Mouse (Mus musculus) ovary, adult 2 months (tissue): Measurements from ENCODE around the gene 1700061G19Rik. TPM values are rescaled to one million over a fixed set of nuclear protein-coding genes. Genes with fewer than 3 reads are reported as not detected.

Source experiments
- polyA plus RNA-seq: library from polyadenylated mRNA; depleted of rRNA; stranded (reverse); fragments of >200 nt; gene quantifications from 2 replicates; pipeline ENCODE4 v1.2.3, GENCODE M21; 2012; rRNA removed

1700061G19Rik gene
- 0.16 and 0.37 TPM in 2 replicates for polyA plus RNA-seq

GRCm38 (mm10) chr17:56874936-56875651 is at the start of gene 1700061G19Rik:
1700061G19Rik (plus strand) TSS chr17:56875477.

DNA sequence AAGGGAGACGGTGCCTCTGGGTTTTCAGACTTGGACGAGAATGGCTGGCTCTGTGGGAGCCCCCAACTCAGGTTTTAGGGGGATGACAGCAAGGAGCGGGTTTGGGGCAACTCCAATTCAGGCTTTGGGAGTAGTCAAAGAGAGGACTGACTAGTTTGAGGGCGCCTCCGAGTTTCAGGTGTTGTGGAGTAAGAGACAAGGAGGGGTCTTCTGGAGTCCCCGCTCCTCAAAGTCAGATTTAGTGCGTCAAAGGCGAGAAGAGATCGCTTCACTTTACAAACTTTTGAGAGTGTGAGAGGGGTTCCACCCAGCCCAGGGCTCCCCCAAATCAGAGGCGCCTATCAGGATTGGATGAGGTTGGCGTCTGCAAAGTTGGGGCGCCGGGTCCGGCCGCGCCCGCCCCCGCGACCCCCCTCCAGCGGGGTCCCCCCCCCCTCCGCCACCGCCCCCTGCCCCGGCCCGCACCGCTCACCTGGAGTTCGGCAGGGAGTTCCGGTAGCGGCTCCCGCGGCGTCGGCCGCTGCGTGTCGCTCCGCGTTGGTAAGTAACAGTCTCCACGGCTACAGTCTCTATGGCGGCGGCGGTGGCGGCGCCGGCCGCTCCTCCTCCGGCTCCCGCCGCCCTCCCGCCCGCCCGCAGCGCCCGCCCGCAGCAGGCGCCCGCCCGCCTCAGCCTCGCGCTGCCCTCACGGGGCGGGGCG is 44.7 kb upstream of the 1700061G19Rik start, which contains the start of gene Rfx2:
Gene Rfx2 (minus strand): TSS at position 603 of the 700 bp plus-strand sequence.

DNA sequence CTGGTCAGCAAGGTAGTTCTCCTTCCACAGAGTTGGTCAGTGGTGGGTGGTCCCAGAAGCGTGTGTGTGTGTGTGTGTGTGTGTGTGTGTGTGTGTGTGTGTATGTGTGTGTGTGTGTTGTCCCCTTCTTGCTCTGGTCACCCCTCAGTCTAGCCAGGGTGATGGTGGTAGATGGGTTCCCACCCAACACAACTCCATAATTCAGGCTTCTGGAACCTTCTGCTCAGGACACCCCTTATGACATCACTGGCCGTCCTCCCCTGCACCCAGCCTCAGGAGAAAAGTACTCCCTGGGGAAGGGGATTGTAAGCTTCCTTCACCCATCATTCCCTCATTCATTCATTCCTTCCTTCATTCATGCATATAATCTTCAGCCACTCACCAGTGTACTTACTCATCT is 1.0 kb upstream of the 1700061G19Rik start, which contains the start of gene Acsbg2:
Gene Acsbg2 (minus strand): TSS at position 211 of the 400 bp plus-strand sequence.

GRCm38 (mm10) chr17:56935363-56936131 is 60.3 kb downstream of the 1700061G19Rik start, which contains the start of gene Mllt1:
Mllt1 (minus strand) TSS chr17:56935415.

Other genes with a start within 250 kb of the 1700061G19Rik start
- gene Lonp1, start 248.6 kb upstream of the 1700061G19Rik start, polyA plus RNA-seq: 227 and 249 TPM in 2 replicates
- gene Catsperd, start 247.3 kb upstream of the 1700061G19Rik start, polyA plus RNA-seq: 1.3 and 2.6 TPM in 2 replicates
- gene Ranbp3, start 202.2 kb upstream of the 1700061G19Rik start, polyA plus RNA-seq: 125 and 135 TPM in 2 replicates
- 694 and 729 TPM in 2 replicates for gene Ndufa11, start 157.7 kb upstream of the 1700061G19Rik start, polyA plus RNA-seq
- 47.8 and 78.5 TPM in 2 replicates for gene Vmac, start 157.5 kb upstream of the 1700061G19Rik start, polyA plus RNA-seq
- gene Nrtn, start 117.9 kb upstream of the 1700061G19Rik start, polyA plus RNA-seq: 169 and 335 TPM in 2 replicates
- gene Dus3l, start 110.7 kb upstream of the 1700061G19Rik start, polyA plus RNA-seq: 135 and 136 TPM in 2 replicates
- gene Prr22, start 105.2 kb upstream of the 1700061G19Rik start, polyA plus RNA-seq: 3.3 and 4.8 TPM in 2 replicates
- gene Rfx2, start 44.5 kb upstream of the 1700061G19Rik start, polyA plus RNA-seq: 26.0 and 26.5 TPM in 2 replicates
- 0.05 TPM in 1 of 2 replicates, not detected in the other for gene Acsbg2, start 1.0 kb upstream of the 1700061G19Rik start, polyA plus RNA-seq
- gene Mllt1, start 59.9 kb downstream of the 1700061G19Rik start, polyA plus RNA-seq: 94.1 and 98.4 TPM in 2 replicates
- 0.14 TPM in 2 replicates for gene Acer1, start 106.6 kb downstream of the 1700061G19Rik start, polyA plus RNA-seq
- 290 and 341 TPM in 2 replicates for gene Clpp, start 114.8 kb downstream of the 1700061G19Rik start, polyA plus RNA-seq
- gene Alkbh7, start 121.9 kb downstream of the 1700061G19Rik start, polyA plus RNA-seq: 86.7 and 97.3 TPM in 2 replicates
- gene Pspn, start 124.5 kb downstream of the 1700061G19Rik start, polyA plus RNA-seq: 1.3 and 1.6 TPM in 2 replicates
- 34.5 and 38.2 TPM in 2 replicates for gene Gtf2f1, start 135.8 kb downstream of the 1700061G19Rik start, polyA plus RNA-seq
- gene Gm17949, start 136.0 kb downstream of the 1700061G19Rik start, polyA plus RNA-seq: not detected in 2 replicates
- 142 and 166 TPM in 2 replicates for gene Khsrp, start 156.0 kb downstream of the 1700061G19Rik start, polyA plus RNA-seq
- gene Slc25a41, start 166.2 kb downstream of the 1700061G19Rik start, polyA plus RNA-seq: 0.12 and 0.25 TPM in 2 replicates
- gene Crb3, start 183.6 kb downstream of the 1700061G19Rik start, polyA plus RNA-seq: 24.0 and 26.3 TPM in 2 replicates
- gene Slc25a23, start 184.4 kb downstream of the 1700061G19Rik start, polyA plus RNA-seq: 60.7 and 77.3 TPM in 2 replicates
- 5.0 and 6.5 TPM in 2 replicates for gene Dennd1c, start 203.0 kb downstream of the 1700061G19Rik start, polyA plus RNA-seq
- 6.7 and 6.9 TPM in 2 replicates for gene Tubb4a, start 212.3 kb downstream of the 1700061G19Rik start, polyA plus RNA-seq
- gene Tnfsf9, start 229.8 kb downstream of the 1700061G19Rik start, polyA plus RNA-seq: 4.4 and 5.3 TPM in 2 replicates